In the genomic region with DNA sequence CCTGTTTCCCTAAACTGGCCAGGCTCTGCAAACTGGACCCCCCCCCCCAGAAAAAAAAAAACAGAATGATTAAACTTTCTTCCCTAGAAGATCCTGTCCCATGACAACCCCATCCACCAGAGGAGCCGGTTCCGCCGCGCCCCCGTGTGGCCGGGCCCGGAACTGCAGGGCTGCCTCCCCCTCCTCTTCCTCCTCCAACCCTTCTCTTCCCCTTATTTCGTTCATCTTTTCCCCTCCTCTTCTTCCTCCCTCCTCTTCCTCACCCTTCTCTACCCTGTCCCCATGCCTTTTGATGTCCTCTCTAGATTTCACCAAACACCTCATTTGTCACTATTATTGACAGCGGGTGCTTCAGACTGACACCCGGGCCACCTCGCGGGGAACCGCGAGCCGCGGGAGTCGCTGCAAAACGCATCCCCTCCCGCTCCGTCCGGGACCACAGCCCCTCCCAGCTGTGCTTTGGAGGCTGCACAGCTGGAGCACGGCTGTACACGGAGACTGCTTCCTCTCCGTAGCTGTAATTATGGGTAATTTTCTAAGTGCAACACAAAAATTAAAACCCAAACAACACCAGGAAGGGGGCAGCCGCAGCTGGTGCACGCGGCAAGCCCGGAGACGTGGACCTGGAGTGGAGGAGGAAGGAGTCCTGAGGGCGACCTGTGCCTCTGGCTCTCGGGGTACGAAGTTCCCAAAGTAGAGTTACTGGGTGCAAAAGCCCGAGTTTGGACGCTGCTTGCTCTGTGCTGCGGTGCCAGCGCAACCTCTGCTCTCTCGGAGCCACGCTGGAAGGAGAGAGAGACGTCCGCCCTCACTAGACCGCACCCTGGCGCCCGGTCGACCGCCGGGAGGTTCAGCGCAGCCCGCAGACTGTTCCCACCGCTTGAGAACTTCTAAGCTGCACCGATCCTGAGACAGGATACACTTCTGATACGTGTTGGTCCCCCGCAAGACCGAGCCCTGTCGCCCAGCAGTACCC, we compare ENCODE assay signal across 8 mouse cellular contexts. TPM values are rescaled to one million over a fixed set of nuclear protein-coding genes. Genes with fewer than 3 reads are reported as not detected.
A peak's percentile ranks its signal among the peaks of the same experiment; 100 is the strongest.
DNase-seq lines count a peak whose midpoint lies in the region; ATAC-seq and TF ChIP-seq lines count a peak whose summit lies in the region.

No protein-coding gene starts in this region.

- peak overlapping the region; percentile 28 for H3K4me3 ChIP-seq in C2C12 (ENCODE audit: insufficient read depth, poor library complexity, severe bottlenecking)
- H3K4me3 ChIP-seq in embryonic facial prominence, embryonic 12.5 days: peak overlapping the region; percentile 44
- H3K4me3 ChIP-seq in kidney, adult 2 months (ENCODE audit: insufficient read depth, low read depth, low read length): peak overlapping the region; percentile 52
- H3K4me3 ChIP-seq in liver, embryonic 15.5 days (replicated peaks): peak overlapping the region; percentile 76

- no peak for TF ChIP-seq POLR2A in kidney, adult 2 months (IDR thresholded peaks at IDR 0.05; ENCODE audit: low read depth, low read length)

- H3K4me2 ChIP-seq in embryonic facial prominence, embryonic 12.5 days (replicated peaks): peak overlapping the region; percentile 87
- peak overlapping the region; percentile 100 for H3K4me2 ChIP-seq in liver, embryonic 15.5 days

- DNase-seq in adrenal gland, postnatal 10 days: peak; percentile 95
- DNase-seq in heart, adult 9 months (ENCODE audit: low spot score in 2 of 2): peak; percentile 86 to 87
- DNase-seq in kidney, adult 2 months: peak; percentile 82
- DNase-seq in neural tube, embryonic 10.5 days (ENCODE audit: extremely low spot score, low spot score): peak; percentile 95
- peak; percentile 77 for DNase-seq in thymus, postnatal 0 days (ENCODE audit: low spot score)

- no peaks in the 10 kb centered on the region for H3K27me3 ChIP-seq in C2C12 (ENCODE audit: control insufficient read depth, insufficient read depth, insufficient read length)
- no peaks in the 10 kb centered on the region for H3K27me3 ChIP-seq in embryonic facial prominence, embryonic 12.5 days
- no peaks in the 10 kb centered on the region for H3K27me3 ChIP-seq in kidney, adult 2 months (replicated peaks; ENCODE audit: control insufficient read depth, insufficient read depth, low read length)
- H3K27me3 ChIP-seq in liver, embryonic 15.5 days: peaks cover 16% of the 10 kb centered on the region

- WGBS in embryonic facial prominence, embryonic 12.5 days: under 1% methylated on average over 54 of the region's 54 CpGs
- WGBS in kidney, adult 2 months: under 1% methylated on average over 54 of the region's 54 CpGs
- under 1% methylated on average over 54 of the region's 54 CpGs for WGBS in liver, embryonic 15.5 days (ENCODE audit: insufficient replicate concordance)

- H3K9me3 ChIP-seq in embryonic facial prominence, embryonic 12.5 days: no peaks in the 10 kb centered on the region
- H3K9me3 ChIP-seq in liver, embryonic 15.5 days (replicated peaks): no peaks in the 10 kb centered on the region

- peaks cover 40% of the 10 kb centered on the region for H3K4me1 ChIP-seq in embryonic facial prominence, embryonic 12.5 days
- H3K4me1 ChIP-seq in kidney, adult 2 months (ENCODE audit: control insufficient read depth, insufficient read depth, low read length): peaks cover 11% of the 10 kb centered on the region; the same call in 1 of the 2 replicates
- peaks cover 93% of the 10 kb centered on the region for H3K4me1 ChIP-seq in liver, embryonic 15.5 days (replicated peaks)

- peaks cover 13% of the 10 kb centered on the region for H3K79me3 ChIP-seq in C2C12 (ENCODE audit: low read depth)

- peak overlapping the region; percentile 78 for H3ac ChIP-seq in C2C12 (ENCODE audit: control insufficient read depth, insufficient read length, low read depth)

- ATAC-seq in embryonic facial prominence, embryonic 12.5 days (ENCODE audit: insufficient number of reproducible peaks, insufficient read depth, low FRiP score, low TSS enrichment): no peak
- peak; percentile 51 for ATAC-seq in liver, embryonic 15.5 days (ENCODE audit: insufficient read depth)

- H3K79me2 ChIP-seq in C2C12 (ENCODE audit: control insufficient read depth, insufficient read depth): peaks cover 21% of the 10 kb centered on the region

- H3K9ac ChIP-seq in embryonic facial prominence, embryonic 12.5 days: peak overlapping the region; percentile 60
- H3K9ac ChIP-seq in liver, embryonic 15.5 days: peak overlapping the region; percentile 69

- no peaks in the 10 kb centered on the region for H3K36me3 ChIP-seq in C2C12 (ENCODE audit: control insufficient read depth, insufficient read depth)
- H3K36me3 ChIP-seq in embryonic facial prominence, embryonic 12.5 days: no peaks in the 10 kb centered on the region
- no peaks in the 10 kb centered on the region for H3K36me3 ChIP-seq in kidney, adult 2 months (ENCODE audit: control insufficient read depth, insufficient read depth, low read length)
- no peaks in the 10 kb centered on the region for H3K36me3 ChIP-seq in liver, embryonic 15.5 days (replicated peaks)

- H3K27ac ChIP-seq in embryonic facial prominence, embryonic 12.5 days: peak overlapping the region; percentile 98
- peak overlapping the region; percentile 68 for H3K27ac ChIP-seq in kidney, adult 2 months (ENCODE audit: insufficient read depth, low read depth, low read length)
- H3K27ac ChIP-seq in liver, embryonic 15.5 days (replicated peaks): peak overlapping the region; percentile 87

- TF ChIP-seq CTCF in C2C12 (IDR thresholded peaks at IDR 0.05; ENCODE audit: control insufficient read depth, insufficient read depth, insufficient read length): peak; percentile 90
- peak; percentile 78 for TF ChIP-seq CTCF in kidney, adult 2 months (conservative IDR thresholded peaks at IDR 0.05; ENCODE audit: insufficient read depth, insufficient read length, low read depth, low read length)

TF ChIP-seq in C2C12, 6 proteins besides CTCF, POLR2A, EP300 and RAD21:
- TF ChIP-seq MYOD1 (IDR thresholded peaks at IDR 0.05; ENCODE audit: control insufficient read depth, insufficient read length, low read depth): no peak
- TF ChIP-seq FOSL1 (IDR thresholded peaks at IDR 0.05; ENCODE audit: insufficient read depth, low read length, poor library complexity, severe bottlenecking): no peak
- peak; percentile 10 for TF ChIP-seq MAX (IDR thresholded peaks at IDR 0.05)

RNA-seq across cellular contexts. Expression of a gene that starts 2.4 kb away (rescaled TPM):
- 193 TPM for polyA plus RNA-seq in C2C12 (2012; fragmentation: generic; extraction: Trizol)
- 10 to 100 TPM; 92.0 to 96.9 TPM for total RNA-seq in adrenal gland, postnatal 10 days (2021)
- polyA plus RNA-seq in embryonic facial prominence, embryonic 12.5 days (2016; fragmentation: Nextera tagmentation; extraction: Ambion mirVana): 134 and 142 TPM in 2 replicates
- polyA plus RNA-seq in kidney, adult 2 months (2012; rRNA removed): 84.9 and 123 TPM in 2 replicates
- 37.8 and 47.7 TPM in 2 replicates for polyA plus RNA-seq in liver, embryonic 15.5 days (2015; fragmentation: Nextera tagmentation; extraction: Ambion mirVana)
- polyA plus RNA-seq in thymus, postnatal 0 days (2015; fragmentation: Nextera tagmentation; extraction: Ambion mirVana): 135 and 142 TPM in 2 replicates

RNA-seq across cellular contexts. Expression of a gene that starts 4.9 kb away (rescaled TPM):
- not detected for polyA plus RNA-seq in C2C12 (2012; fragmentation: generic; extraction: Trizol)
- total RNA-seq in adrenal gland, postnatal 10 days (2021): 1 to 10 TPM; 3.3 to 3.6 TPM
- 1.1 and 1.2 TPM in 2 replicates for polyA plus RNA-seq in embryonic facial prominence, embryonic 12.5 days (2016; fragmentation: Nextera tagmentation; extraction: Ambion mirVana)
- 3.2 and 3.5 TPM in 2 replicates for polyA plus RNA-seq in kidney, adult 2 months (2012; rRNA removed)
- polyA plus RNA-seq in liver, embryonic 15.5 days (2015; fragmentation: Nextera tagmentation; extraction: Ambion mirVana): 7.2 and 7.4 TPM in 2 replicates
- polyA plus RNA-seq in thymus, postnatal 0 days (2015; fragmentation: Nextera tagmentation; extraction: Ambion mirVana): 4.7 and 5.8 TPM in 2 replicates

RNA-seq across cellular contexts. Expression of a gene that starts 16.9 kb away (rescaled TPM):
- 78.6 TPM for polyA plus RNA-seq in C2C12 (2012; fragmentation: generic; extraction: Trizol)
- total RNA-seq in adrenal gland, postnatal 10 days (2021): 10 to 100 TPM; 59.4 to 59.8 TPM
- 185 and 195 TPM in 2 replicates for polyA plus RNA-seq in embryonic facial prominence, embryonic 12.5 days (2016; fragmentation: Nextera tagmentation; extraction: Ambion mirVana)
- polyA plus RNA-seq in kidney, adult 2 months (2012; rRNA removed): 127 and 159 TPM in 2 replicates
- polyA plus RNA-seq in liver, embryonic 15.5 days (2015; fragmentation: Nextera tagmentation; extraction: Ambion mirVana): 43.2 and 44.7 TPM in 2 replicates
- 78.9 and 88.4 TPM in 2 replicates for polyA plus RNA-seq in thymus, postnatal 0 days (2015; fragmentation: Nextera tagmentation; extraction: Ambion mirVana)

RNA-seq across cellular contexts. Expression of a gene that starts 21.2 kb away (rescaled TPM):
- 20.9 TPM for polyA plus RNA-seq in C2C12 (2012; fragmentation: generic; extraction: Trizol)
- total RNA-seq in adrenal gland, postnatal 10 days (2021): 1 to 10 TPM in 1 of 2 experiments, under 1 TPM in 1; 0.79 to 1.7 TPM
- polyA plus RNA-seq in embryonic facial prominence, embryonic 12.5 days (2016; fragmentation: Nextera tagmentation; extraction: Ambion mirVana): not detected in 2 replicates
- 11.2 and 17.8 TPM in 2 replicates for polyA plus RNA-seq in kidney, adult 2 months (2012; rRNA removed)
- 3.4 and 4.3 TPM in 2 replicates for polyA plus RNA-seq in liver, embryonic 15.5 days (2015; fragmentation: Nextera tagmentation; extraction: Ambion mirVana)
- polyA plus RNA-seq in thymus, postnatal 0 days (2015; fragmentation: Nextera tagmentation; extraction: Ambion mirVana): 1.2 and 1.4 TPM in 2 replicates

RNA-seq across cellular contexts. Expression of a gene that starts 49.1 kb away (rescaled TPM):
- polyA plus RNA-seq in C2C12 (2012; fragmentation: generic; extraction: Trizol): 34.9 TPM
- 10 to 100 TPM; 65.7 to 80.6 TPM for total RNA-seq in adrenal gland, postnatal 10 days (2021)
- 59.5 and 70.4 TPM in 2 replicates for polyA plus RNA-seq in embryonic facial prominence, embryonic 12.5 days (2016; fragmentation: Nextera tagmentation; extraction: Ambion mirVana)
- 296 TPM in 2 replicates for polyA plus RNA-seq in kidney, adult 2 months (2012; rRNA removed)
- 21.7 and 22.3 TPM in 2 replicates for polyA plus RNA-seq in liver, embryonic 15.5 days (2015; fragmentation: Nextera tagmentation; extraction: Ambion mirVana)
- 33.2 and 43.0 TPM in 2 replicates for polyA plus RNA-seq in thymus, postnatal 0 days (2015; fragmentation: Nextera tagmentation; extraction: Ambion mirVana)
